Mouse (Mus musculus) gastrocnemius, postnatal 10 days (tissue): Measurements from ENCODE around the gene Amn. TPM values are rescaled to one million over a fixed set of nuclear protein-coding genes. Genes with fewer than 3 reads are reported as not detected.

ENCODE experiments used
- DNase-seq: peaks from one replicate; pipeline ENCODE4 v3.0.0; 2021; ENCODE audit warnings: mixed read lengths
- total RNA-seq, 2 experiments: library from RNA; stranded (reverse); gene quantifications; 2 replicates each; pipeline ENCODE4 v1.2.3; 2021

Gene Amn
- total RNA-seq, 2 experiments from 2014 or later = 0.34 TPM; not detected in 1

- no peak for DNase-seq
Measured at GRCm38 (mm10) chr12:111323423-111323822, 52.5 kb downstream of the Amn start.

DNA sequence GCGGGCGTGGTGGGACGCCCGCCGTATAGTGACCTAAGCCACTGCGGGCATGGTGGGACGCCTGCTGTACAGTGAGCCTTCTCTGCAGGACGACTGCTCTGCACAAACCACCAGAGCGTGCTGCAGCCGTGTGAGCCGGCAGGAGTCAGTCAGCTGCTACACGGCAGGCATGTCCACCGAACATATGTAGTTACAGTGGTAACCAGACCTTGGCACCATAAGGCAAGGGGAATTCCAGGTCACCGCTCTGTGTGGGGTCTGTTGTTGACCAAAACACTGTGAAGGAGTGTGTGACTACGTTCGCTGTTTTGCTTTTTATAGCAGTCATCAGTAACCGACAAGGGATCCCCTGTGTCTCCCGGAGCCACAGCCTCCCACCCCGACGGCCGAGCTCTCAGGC lies 53.6 kb downstream of the Amn start:
- DNase-seq = no peak

- no peak for DNase-seq
Measured at GRCm38 (mm10) chr12:111324949-111325348, 54.1 kb downstream of the Amn start.

GRCm38 (mm10) chr12:111325744-111326424 lies 55.0 kb downstream of the Amn start:
- DNase-seq = no peak

Other genes starting within 250 kb of the Amn start
- gene Rcor1, start 231.7 kb upstream of the Amn start, total RNA-seq = 10 to 100 TPM; 14.3 to 19.4 TPM
- gene Traf3, start 104.7 kb upstream of the Amn start, total RNA-seq = 10 to 100 TPM; 20.6 to 26.6 TPM
- under 1 TPM; 0.31 to 0.45 TPM for gene 4930595D18Rik, start 86.6 kb upstream of the Amn start, total RNA-seq
- gene Cdc42bpb, start 106.6 kb downstream of the Amn start, total RNA-seq = 10 to 100 TPM; 48.3 to 55.8 TPM
- gene Lbhd2, start 135.7 kb downstream of the Amn start, total RNA-seq = under 1 TPM in 1 of 2 experiments, not detected in 1; 0.70 TPM
- 10 to 100 TPM; 20.3 to 26.0 TPM for gene Exoc3l4, start 145.9 kb downstream of the Amn start, total RNA-seq
- 10 to 100 TPM; 37.0 to 47.7 TPM for gene Tnfaip2, start 171.4 kb downstream of the Amn start, total RNA-seq
- gene Gm266, start 214.7 kb downstream of the Amn start, total RNA-seq = 1 to 10 TPM; 4.7 to 6.5 TPM